Mouse (Mus musculus) NIH3T3 (cell line): ENCODE data around the gene Hdac10.

Experiments
- DNase-seq: peaks from one replicate; pipeline ENCODE4 v3.0.0-alpha.2; 2012; ENCODE audit warnings: low read depth

Hdac10 gene

GRCm38 (mm10) chr15:89148496-89149270 lies 20.2 kb upstream of the Hdac10 start:
- DNase-seq = no peak

- no peak for DNase-seq
Measured at GRCm38 (mm10) chr15:89147895-89148294, 19.4 kb upstream of the Hdac10 start.

- no peak for DNase-seq
Measured at GRCm38 (mm10) chr15:89147456-89147855, 19.0 kb upstream of the Hdac10 start.

GRCm38 (mm10) chr15:89147024-89147423 lies 18.5 kb upstream of the Hdac10 start:
- no peak for DNase-seq

GRCm38 (mm10) chr15:89146537-89146936 lies 18.0 kb upstream of the Hdac10 start:
- no peak for DNase-seq

GRCm38 (mm10) chr15:89145813-89146350 lies 17.4 kb upstream of the Hdac10 start:
- DNase-seq = no peak

- DNase-seq = no peak
Measured at GRCm38 (mm10) chr15:89144965-89145364, 16.5 kb upstream of the Hdac10 start.

- DNase-seq = no peak
Measured at GRCm38 (mm10) chr15:89143134-89143533, 14.6 kb upstream of the Hdac10 start.

GRCm38 (mm10) chr15:89141905-89142304 lies 13.4 kb upstream of the Hdac10 start:
- no peak for DNase-seq

- DNase-seq = no peak
Measured at GRCm38 (mm10) chr15:89141443-89141842, 12.9 kb upstream of the Hdac10 start.

- DNase-seq = peak; percentile 21
Measured at GRCm38 (mm10) chr15:89140659-89141252, 12.3 kb upstream of the Hdac10 start, which contains the start of gene Mapk12. TSS of gene Mapk12 (minus strand) at chr15:89140703.

- no peak for DNase-seq
Measured at GRCm38 (mm10) chr15:89140048-89140658, 11.7 kb upstream of the Hdac10 start.

- no peak for DNase-seq
Measured at GRCm38 (mm10) chr15:89138531-89138930, 10.0 kb upstream of the Hdac10 start.

- DNase-seq = no peak
Measured at GRCm38 (mm10) chr15:89138046-89138405, 9.5 kb upstream of the Hdac10 start.

- DNase-seq = no peak
Measured at GRCm38 (mm10) chr15:89137378-89138045, 9.0 kb upstream of the Hdac10 start.

GRCm38 (mm10) chr15:89136461-89137155 lies 8.1 kb upstream of the Hdac10 start:
- no peak for DNase-seq

- DNase-seq = no peak
Measured at GRCm38 (mm10) chr15:89131316-89131715, 2.8 kb upstream of the Hdac10 start.

- DNase-seq = no peak
Measured at GRCm38 (mm10) chr15:89130245-89130644, 1.7 kb upstream of the Hdac10 start.

GRCm38 (mm10) chr15:89127364-89127940 lies 1.0 kb downstream of the Hdac10 start:
- DNase-seq = no peak

GRCm38 (mm10) chr15:89126622-89127021 lies 1.9 kb downstream of the Hdac10 start:
- DNase-seq = no peak

GRCm38 (mm10) chr15:89125351-89125750 lies 3.1 kb downstream of the Hdac10 start:
- no peak for DNase-seq
